Mouse (Mus musculus) intestine, postnatal 0 days (tissue): ENCODE results near the gene Iqschfp. TPM values are rescaled to one million over a fixed set of nuclear protein-coding genes. Genes with fewer than 3 reads are reported as not detected.

ENCODE experiments used
- ATAC-seq: fragments of 200-750 bp; cut with Nextera tagmentation; 2 replicates; pipeline ENCODE4 v1.8.0; 2017; ENCODE audit warnings: mild to moderate bottlenecking, moderate TSS enrichment, moderate library complexity
- H3K27ac ChIP-seq: fragments of 300-500 bp; sonication (generic); 2 replicates; pipeline ENCODE4 v1.5.1; 2014; ENCODE audit warnings: mild to moderate bottlenecking, low read depth, low read length, moderate library complexity
- H3K27me3 ChIP-seq: fragments of 300-500 bp; sonication (generic); replicated peaks from 2 replicates; pipeline ENCODE4 v1.6.1; 2014; ENCODE audit warnings: low read length, mixed read lengths; ENCODE audit not compliant: control insufficient read depth, insufficient read depth
- H3K36me3 ChIP-seq: fragments of 300-500 bp; sonication (generic); 2 replicates; pipeline ENCODE4 v1.6.1; 2014; ENCODE audit warnings: mild to moderate bottlenecking, moderate library complexity; ENCODE audit not compliant: control insufficient read depth, insufficient read depth
- H3K4me1 ChIP-seq: fragments of 300-500 bp; sonication (generic); replicated peaks from 2 replicates; pipeline ENCODE4 v1.6.1; 2014; ENCODE audit warnings: antibody characterized with exemption, low read length, mixed read lengths; ENCODE audit not compliant: control insufficient read depth, insufficient read depth
- H3K4me2 ChIP-seq: fragments of 300-500 bp; sonication (generic); replicated peaks from 2 replicates; pipeline ENCODE4 v1.6.1; 2014; ENCODE audit warnings: low read depth, mild to moderate bottlenecking, moderate library complexity
- H3K4me3 ChIP-seq: fragments of 300-500 bp; sonication (generic); 2 replicates; pipeline ENCODE4 v1.5.1; 2014; ENCODE audit warnings: low read depth, low read length
- H3K9ac ChIP-seq: fragments of 300-500 bp; sonication (generic); 2 replicates; pipeline ENCODE4 v1.6.1; 2014; ENCODE audit warnings: mild to moderate bottlenecking, low read depth, low read length
- H3K9me3 ChIP-seq: fragments of 300-500 bp; sonication (generic); 2 replicates; pipeline ENCODE4 v1.6.1; 2016; ENCODE audit warnings: mixed run types; ENCODE audit not compliant: control insufficient read depth
- CTCF ChIP-seq: sonication (generic); IDR thresholded peaks from 2 replicates; pipeline ENCODE4 v1.5.1; 2016; ENCODE audit warnings: low read depth, mild to moderate bottlenecking, control low read depth, antibody characterized with exemption, moderate library complexity
- WGBS: fragments of 180-500 bp; shearing (Covaris S2); extraction: QIAGEN DNeasy Blood & Tissue Kit; methylation state at CpG from one replicate; pipeline ENCODE4 v1.1.7; 2014; 5-methylcytosine and 5-hydroxymethylcytosine counted together
- polyA plus RNA-seq: library from polyadenylated mRNA; unstranded; fragments of >200 nt; fragmentation: Nextera tagmentation; extraction: Ambion mirVana; gene quantifications from 2 replicates; pipeline ENCODE4 v1.2.1, GENCODE M21; 2015

Gene Iqschfp
- polyA plus RNA-seq, 1 experiment from 2014 or later: 0.37 TPM

- 47% methylated on average over 4 of the region's 4 CpGs for WGBS
- Histone ChIP-seq H3K4me3 (no peak overlapping the region), H3K4me1 (no peaks in the 10 kb centered on the region), H3K36me3 (no peaks in the 10 kb centered on the region), H3K27me3 (no peaks in the 10 kb centered on the region), H3K9ac (no peak overlapping the region), H3K4me2 (no peak overlapping the region), H3K9me3 (no peaks in the 10 kb centered on the region), H3K27ac (no peak overlapping the region)
- TF ChIP-seq CTCF: no peak
- no peak for ATAC-seq
Measured at GRCm38 (mm10) chr3:68306726-68307125, 414.7 kb downstream of the Iqschfp start.

DNA sequence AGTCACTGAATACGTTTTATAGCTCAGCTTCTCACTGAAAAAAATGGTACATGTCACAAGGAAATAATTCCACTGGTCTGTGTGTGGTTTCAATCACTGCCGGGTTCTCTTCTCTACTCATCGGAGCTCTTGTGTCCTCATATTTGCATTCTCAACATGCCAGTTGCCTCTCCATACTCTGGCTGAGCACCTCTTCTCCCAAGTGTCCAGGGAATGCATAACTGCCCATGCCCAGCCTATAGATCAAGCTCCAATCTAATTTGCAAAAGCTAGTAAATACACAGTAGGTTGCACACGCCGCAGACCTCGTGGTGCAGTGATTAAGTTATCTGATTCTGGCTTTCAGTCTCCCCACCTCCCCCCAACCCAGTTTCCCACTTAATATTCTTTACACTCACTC, 433.5 kb downstream of the Iqschfp start:
- Histone ChIP-seq H3K27me3 (no peaks in the 10 kb centered on the region), H3K36me3 (no peaks in the 10 kb centered on the region), H3K27ac (no peak overlapping the region), H3K9ac (no peak overlapping the region), H3K4me1 (no peaks in the 10 kb centered on the region), H3K4me2 (no peak overlapping the region), H3K9me3 (no peaks in the 10 kb centered on the region), H3K4me3 (no peak overlapping the region)
- WGBS: 78% methylated on average over 6 of the region's 6 CpGs
- TF ChIP-seq CTCF: no peak
- no peak for ATAC-seq

DNA sequence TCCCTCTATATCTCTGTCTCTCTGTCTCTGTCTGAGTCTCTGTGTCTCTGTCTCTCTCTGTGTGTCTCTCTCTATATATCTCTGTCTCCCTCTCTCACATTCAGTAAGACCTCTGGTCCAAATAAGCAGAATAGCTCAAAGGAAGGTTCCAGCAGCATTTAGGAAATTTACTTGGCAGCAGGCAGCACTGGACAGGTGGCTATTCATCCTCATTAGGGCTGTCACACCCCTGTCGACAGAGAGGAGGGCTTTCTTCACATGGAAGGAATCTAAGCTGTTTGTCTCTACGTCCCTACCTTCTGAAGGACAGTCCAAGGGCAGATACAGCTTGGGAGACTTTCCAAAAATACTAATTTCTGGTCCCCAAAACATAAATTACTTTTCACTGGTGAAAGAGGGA, 440.5 kb downstream of the Iqschfp start:
- TF ChIP-seq CTCF: no peak
- Histone ChIP-seq H3K9me3 (no peaks in the 10 kb centered on the region), H3K4me2 (no peak overlapping the region), H3K4me3 (no peak overlapping the region), H3K27ac (no peak overlapping the region), H3K27me3 (no peaks in the 10 kb centered on the region), H3K36me3 (no peaks in the 10 kb centered on the region), H3K4me1 (no peaks in the 10 kb centered on the region), H3K9ac (no peak overlapping the region)
- 43% methylated on average over 2 of the region's 2 CpGs for WGBS
- ATAC-seq: no peak

DNA sequence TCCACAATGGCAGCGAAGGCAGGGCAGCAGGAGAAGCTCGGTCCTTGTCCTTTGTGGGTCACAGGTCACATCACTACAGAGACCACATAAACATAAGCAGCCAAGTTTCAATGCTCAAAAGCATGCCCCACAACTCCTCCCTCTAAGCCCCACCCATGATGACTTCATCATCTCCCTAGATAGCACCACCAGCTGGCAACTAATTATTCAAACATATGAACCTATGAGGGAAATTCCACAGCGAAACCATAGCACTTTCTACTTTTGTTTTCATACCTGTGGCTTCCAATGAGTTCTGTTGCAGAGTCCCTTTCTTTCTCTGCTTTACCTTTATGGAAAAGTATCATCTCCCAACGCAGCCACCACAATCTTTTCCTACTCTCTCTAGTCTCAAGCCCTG, 443.5 kb downstream of the Iqschfp start:
- ATAC-seq: no peak
- Histone ChIP-seq H3K27me3 (no peaks in the 10 kb centered on the region), H3K9ac (no peak overlapping the region), H3K4me1 (no peaks in the 10 kb centered on the region), H3K36me3 (no peaks in the 10 kb centered on the region), H3K4me2 (no peak overlapping the region), H3K4me3 (no peak overlapping the region), H3K27ac (no peak overlapping the region), H3K9me3 (no peaks in the 10 kb centered on the region)
- WGBS: 90% methylated on average over 4 of the region's 4 CpGs
- TF ChIP-seq CTCF: no peak

DNA sequence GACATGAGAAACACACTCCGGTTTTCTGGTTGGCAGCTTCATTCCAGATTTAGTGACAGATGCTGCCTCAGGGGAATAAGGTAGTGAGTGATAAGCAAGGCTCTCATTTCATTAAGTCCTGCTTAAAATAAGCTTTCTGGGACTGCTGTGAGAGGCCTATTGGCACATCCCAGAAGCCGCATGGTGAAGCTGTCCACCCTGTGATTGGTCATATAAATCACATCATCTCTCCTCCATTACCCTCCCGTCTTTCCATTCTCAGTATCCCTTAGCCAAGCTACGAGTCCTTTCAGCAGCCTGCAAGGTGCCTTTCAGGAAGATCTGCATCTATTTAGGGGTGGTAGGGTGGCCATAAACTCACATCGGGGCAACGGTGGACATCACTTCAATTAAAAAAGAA, 458.6 kb downstream of the Iqschfp start:
- H3K27ac ChIP-seq: no peak overlapping the region
- H3K36me3 ChIP-seq: no peaks in the 10 kb centered on the region
- no peak overlapping the region for H3K4me3 ChIP-seq
- no peak for ATAC-seq
- no peak overlapping the region for H3K4me2 ChIP-seq
- no peak for TF ChIP-seq CTCF
- H3K9me3 ChIP-seq: no peaks in the 10 kb centered on the region
- H3K27me3 ChIP-seq: no peaks in the 10 kb centered on the region
- no peak overlapping the region for H3K9ac ChIP-seq
- H3K4me1 ChIP-seq: no peaks in the 10 kb centered on the region
- 88% methylated on average over 6 of the region's 6 CpGs for WGBS

GRCm38 (mm10) chr3:68351461-68351860, 459.4 kb downstream of the Iqschfp start:
- Histone ChIP-seq H3K9ac (no peak overlapping the region), H3K4me1 (no peaks in the 10 kb centered on the region), H3K36me3 (no peaks in the 10 kb centered on the region), H3K4me2 (no peak overlapping the region), H3K27me3 (no peaks in the 10 kb centered on the region), H3K9me3 (no peaks in the 10 kb centered on the region), H3K4me3 (no peak overlapping the region), H3K27ac (no peak overlapping the region)
- 9% methylated on average over 3 of the region's 3 CpGs for WGBS
- no peak for ATAC-seq
- no peak for TF ChIP-seq CTCF

GRCm38 (mm10) chr3:68352961-68353360, 460.9 kb downstream of the Iqschfp start:
- WGBS: 81% methylated on average over 7 of the region's 7 CpGs
- H3K4me2 ChIP-seq: no peak overlapping the region
- no peak for TF ChIP-seq CTCF

More at GRCm38 (mm10) chr3:68352961-68353360, 460.9 kb downstream of the Iqschfp start:
- Histone ChIP-seq H3K27ac (no peak overlapping the region), H3K4me3 (no peak overlapping the region), H3K9ac (no peak overlapping the region), H3K36me3 (no peaks in the 10 kb centered on the region), H3K4me1 (no peaks in the 10 kb centered on the region), H3K9me3 (no peaks in the 10 kb centered on the region), H3K27me3 (no peaks in the 10 kb centered on the region)
- no peak for ATAC-seq
